Mouse (Mus musculus) hindbrain, embryonic 13.5 days (tissue): ENCODE data around the gene Mrps2. TPM values are rescaled to one million over a fixed set of nuclear protein-coding genes. Genes with fewer than 3 reads are reported as not detected.

Source experiments
- ATAC-seq: fragments of 200-750 bp; cut with Nextera tagmentation; 2 replicates; pipeline ENCODE4 v1.8.0; 2017; ENCODE audit warnings: moderate TSS enrichment; ENCODE audit not compliant: low FRiP score
- H3K27ac ChIP-seq: fragments of 300-500 bp; sonication (generic); 2 replicates; pipeline ENCODE4 v1.5.1; 2015; ENCODE audit warnings: inconsistent platforms, mild to moderate bottlenecking, moderate library complexity
- H3K27me3 ChIP-seq: fragments of 300-500 bp; sonication (generic); 2 replicates; pipeline ENCODE4 v1.6.1; 2015; ENCODE audit warnings: mild to moderate bottlenecking, inconsistent platforms
- H3K36me3 ChIP-seq: fragments of 300-500 bp; sonication (generic); 2 replicates; pipeline ENCODE4 v1.6.1; 2015; ENCODE audit warnings: mild to moderate bottlenecking, inconsistent platforms
- H3K4me1 ChIP-seq: fragments of 300-500 bp; sonication (generic); replicated peaks from 2 replicates; pipeline ENCODE4 v1.6.1; 2015; ENCODE audit warnings: inconsistent platforms
- H3K4me2 ChIP-seq: fragments of 300-500 bp; sonication (generic); 2 replicates; pipeline ENCODE4 v1.6.1; 2015; ENCODE audit warnings: inconsistent platforms, mild to moderate bottlenecking, moderate library complexity
- H3K4me3 ChIP-seq: fragments of 300-500 bp; sonication (generic); 2 replicates; pipeline ENCODE4 v1.5.1; 2015; ENCODE audit warnings: mild to moderate bottlenecking, inconsistent platforms
- H3K9ac ChIP-seq: fragments of 300-500 bp; sonication (generic); 2 replicates; pipeline ENCODE4 v1.6.1; 2015; ENCODE audit warnings: mild to moderate bottlenecking, inconsistent platforms
- H3K9me3 ChIP-seq: fragments of 300-500 bp; sonication (generic); 2 replicates; pipeline ENCODE4 v1.6.1; 2016; ENCODE audit warnings: inconsistent platforms
- WGBS: fragments of 180-500 bp; shearing (Covaris S2); methylation state at CpG from one replicate; pipeline ENCODE4 v1.1.7; 2015; 5-methylcytosine and 5-hydroxymethylcytosine counted together
- polyA plus RNA-seq: library from polyadenylated mRNA; unstranded; fragments of >200 nt; fragmentation: Nextera tagmentation; extraction: Ambion mirVana; gene quantifications from 2 replicates; pipeline ENCODE4 v1.2.1, GENCODE M21; 2015

Gene Mrps2
- polyA plus RNA-seq, result 51.9 and 52.6 TPM in 2 replicates

GRCm38 (mm10) chr2:28467860-28468485, at the start of gene Mrps2:
Mrps2 (plus strand) TSS chr2:28468066.
- ATAC-seq, result peak; percentile 86
- H3K36me3 ChIP-seq, result peaks cover 39% of the 10 kb centered on the region
- H3K9ac ChIP-seq, result peak within 1 kb of the TSS; percentile 96
- peak within 1 kb of the TSS; percentile 55; the same call in 1 of the 2 replicates for H3K27ac ChIP-seq
- H3K4me1 ChIP-seq, result peaks cover 23% of the 10 kb centered on the region
- H3K4me3 ChIP-seq, result peak within 1 kb of the TSS; percentile 97
- peak within 1 kb of the TSS; percentile 86 for H3K4me2 ChIP-seq
- peaks cover 13% of the 10 kb centered on the region; the same call in 1 of the 2 replicates for H3K27me3 ChIP-seq
- peaks cover 3% of the 10 kb centered on the region; the same call in 1 of the 2 replicates for H3K9me3 ChIP-seq
- under 1% methylated on average over 52 of the region's 52 CpGs for WGBS

DNA sequence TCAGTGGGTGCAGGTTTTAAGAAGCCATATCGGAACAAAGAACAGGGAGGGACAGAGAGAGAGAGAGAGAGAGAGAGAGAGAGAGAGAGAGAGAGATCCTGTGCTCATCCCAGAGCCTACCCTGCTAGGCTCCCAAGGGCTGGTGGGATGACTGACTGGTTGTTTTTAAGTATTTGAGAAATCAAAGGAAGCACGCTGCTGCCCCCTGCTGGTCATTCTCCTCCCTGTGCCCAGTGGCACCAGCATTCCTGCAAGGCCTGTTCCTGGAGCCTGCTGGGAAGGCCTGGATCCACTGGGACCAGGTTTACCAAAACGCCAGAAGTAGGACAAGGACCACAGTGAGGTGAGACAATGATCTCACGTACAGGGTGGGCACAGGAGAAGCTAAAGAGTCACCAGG, 48.0 kb upstream of the Mrps2 start:
- peaks cover 22% of the 10 kb centered on the region for H3K4me1 ChIP-seq
- H3K4me3 ChIP-seq, result no peak overlapping the region
- no peaks in the 10 kb centered on the region for H3K9me3 ChIP-seq
- H3K27me3 ChIP-seq, result peaks cover 13% of the 10 kb centered on the region; the same call in 1 of the 2 replicates
- H3K36me3 ChIP-seq, result no peaks in the 10 kb centered on the region
- H3K4me2 ChIP-seq, result no peak overlapping the region
- H3K9ac ChIP-seq, result no peak overlapping the region
- peak; percentile 27; the same call in 1 of the 2 replicates for ATAC-seq
- no peak overlapping the region for H3K27ac ChIP-seq
- 15% methylated on average over 4 of the region's 4 CpGs for WGBS

DNA sequence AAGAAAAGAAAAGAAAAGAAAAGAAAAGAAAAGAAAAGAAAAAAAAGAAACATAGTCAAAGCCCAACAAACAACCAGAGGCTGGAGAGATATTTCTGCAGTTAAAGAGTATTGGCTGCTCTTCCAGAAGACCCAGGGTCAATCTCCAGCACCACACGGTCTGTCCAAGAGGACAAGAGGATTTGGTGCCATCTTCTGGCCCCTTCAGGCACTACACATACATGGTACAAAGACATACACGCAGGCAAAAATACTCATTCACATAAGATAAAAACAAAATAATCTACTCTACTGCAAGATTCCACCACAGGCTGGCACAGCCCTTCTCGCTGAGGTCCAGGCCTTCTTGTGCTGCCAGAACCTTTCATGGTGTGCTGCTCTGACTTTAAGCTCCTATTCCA, 44.7 kb upstream of the Mrps2 start:
- no peaks in the 10 kb centered on the region for H3K36me3 ChIP-seq
- WGBS, result 27% methylated on average over 3 of the region's 3 CpGs
- H3K4me1 ChIP-seq, result peaks cover 18% of the 10 kb centered on the region
- H3K27me3 ChIP-seq, result peaks cover 7% of the 10 kb centered on the region; the same call in 1 of the 2 replicates
- H3K9ac ChIP-seq, result no peak overlapping the region
- H3K4me3 ChIP-seq, result no peak overlapping the region
- ATAC-seq, result no peak
- H3K9me3 ChIP-seq, result no peaks in the 10 kb centered on the region
- H3K4me2 ChIP-seq, result no peak overlapping the region
- H3K27ac ChIP-seq, result no peak overlapping the region

GRCm38 (mm10) chr2:28427226-28427625, 40.6 kb upstream of the Mrps2 start:
- Histone ChIP-seq H3K4me1 (peaks cover 16% of the 10 kb centered on the region), H3K36me3 (no peaks in the 10 kb centered on the region), H3K9ac (no peak overlapping the region), H3K27me3 (no peaks in the 10 kb centered on the region), H3K4me2 (no peak overlapping the region), H3K4me3 (no peak overlapping the region), H3K27ac (no peak overlapping the region), H3K9me3 (no peaks in the 10 kb centered on the region)
- ATAC-seq, result no peak
- WGBS, result 85% methylated on average over 6 of the region's 6 CpGs

DNA sequence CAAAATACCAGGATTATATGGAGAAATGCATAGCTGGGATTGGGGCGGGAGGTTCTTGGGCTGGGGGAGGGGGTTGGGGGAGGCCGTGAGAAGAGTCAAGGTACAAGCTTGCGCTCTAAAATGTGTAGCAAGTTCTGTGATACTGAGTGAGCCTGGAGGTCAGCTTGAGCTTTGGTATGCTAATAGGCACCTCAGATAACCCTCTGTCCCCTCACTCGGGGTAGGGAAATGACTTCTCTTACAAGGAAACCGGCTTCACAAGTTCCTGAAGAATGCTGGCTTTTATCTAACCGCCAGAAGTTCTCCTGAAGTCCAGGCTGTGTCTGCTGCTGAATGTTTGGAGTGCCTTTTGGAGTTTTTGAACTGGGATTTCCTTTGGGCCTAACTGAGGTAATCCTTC, 37.0 kb upstream of the Mrps2 start:
- no peak for ATAC-seq
- H3K27me3 ChIP-seq, result no peaks in the 10 kb centered on the region
- H3K27ac ChIP-seq, result no peak overlapping the region
- H3K4me3 ChIP-seq, result no peak overlapping the region
- no peaks in the 10 kb centered on the region for H3K36me3 ChIP-seq
- no peak overlapping the region for H3K4me2 ChIP-seq
- no peak overlapping the region for H3K9ac ChIP-seq
- H3K4me1 ChIP-seq, result peaks cover 9% of the 10 kb centered on the region
- no peaks in the 10 kb centered on the region for H3K9me3 ChIP-seq
- WGBS, result 69% methylated on average over 6 of the region's 6 CpGs

DNA sequence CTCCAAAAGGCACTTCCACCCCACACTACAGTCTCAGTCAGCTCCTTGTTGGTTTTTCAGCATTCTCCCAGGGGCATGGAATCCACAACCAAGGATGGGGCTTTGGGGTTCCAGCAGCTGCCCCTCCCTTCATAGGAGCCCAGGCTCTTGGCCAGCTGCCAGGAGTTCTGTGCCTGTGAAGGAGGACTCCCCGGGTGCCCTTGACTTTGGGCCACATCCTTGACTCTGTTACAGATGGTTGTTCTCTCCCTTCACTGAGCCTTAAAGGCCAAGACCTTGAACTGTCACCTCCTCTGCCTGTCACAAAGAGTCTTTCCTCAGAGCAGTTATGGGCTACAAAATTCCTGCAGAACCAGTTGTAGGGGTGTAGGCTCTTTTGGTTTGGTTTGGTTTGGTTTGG, 35.1 kb upstream of the Mrps2 start:
- Histone ChIP-seq H3K36me3 (no peaks in the 10 kb centered on the region), H3K4me3 (no peak overlapping the region), H3K27ac (no peak overlapping the region), H3K9ac (no peak overlapping the region), H3K4me2 (no peak overlapping the region), H3K27me3 (no peaks in the 10 kb centered on the region), H3K9me3 (no peaks in the 10 kb centered on the region), H3K4me1 (0 out of 2 replicates have a peak, but pooled peaks cover 2% of the 10 kb centered on the region)
- ATAC-seq, result no peak
- WGBS, result 29% methylated on average over 1 of the region's 1 CpGs

- WGBS, result no CpG with 5 or more reads among the region's 2 CpGs
- no peaks in the 10 kb centered on the region for H3K9me3 ChIP-seq
- 0 out of 2 replicates have a peak, but pooled peaks cover 2% of the 10 kb centered on the region for H3K4me1 ChIP-seq
- no peak overlapping the region for H3K4me3 ChIP-seq
- no peak for ATAC-seq
- no peak overlapping the region for H3K9ac ChIP-seq
- H3K4me2 ChIP-seq, result no peak overlapping the region
- no peaks in the 10 kb centered on the region for H3K36me3 ChIP-seq
- no peaks in the 10 kb centered on the region for H3K27me3 ChIP-seq
- no peak overlapping the region for H3K27ac ChIP-seq
Observed at GRCm38 (mm10) chr2:28433512-28433911, 34.4 kb upstream of the Mrps2 start.

GRCm38 (mm10) chr2:28435401-28435800, 32.5 kb upstream of the Mrps2 start:
- Histone ChIP-seq H3K9me3 (no peaks in the 10 kb centered on the region), H3K4me1 (0 out of 2 replicates have a peak, but pooled peaks cover 2% of the 10 kb centered on the region), H3K36me3 (no peaks in the 10 kb centered on the region), H3K27me3 (no peaks in the 10 kb centered on the region), H3K9ac (no peak overlapping the region), H3K27ac (no peak overlapping the region), H3K4me2 (no peak overlapping the region), H3K4me3 (no peak overlapping the region)
- ATAC-seq, result no peak
- WGBS, result 92% methylated on average over 11 of the region's 11 CpGs

- 78% methylated on average over 6 of the region's 6 CpGs for WGBS
- Histone ChIP-seq H3K4me1 (peaks cover 3% of the 10 kb centered on the region), H3K9me3 (no peaks in the 10 kb centered on the region), H3K36me3 (no peaks in the 10 kb centered on the region), H3K27me3 (no peaks in the 10 kb centered on the region), H3K9ac (no peak overlapping the region), H3K4me2 (no peak overlapping the region), H3K27ac (no peak overlapping the region), H3K4me3 (no peak overlapping the region)
- ATAC-seq, result no peak
Observed at GRCm38 (mm10) chr2:28440842-28441241, 27.0 kb upstream of the Mrps2 start.

- Histone ChIP-seq H3K4me2 (no peak overlapping the region), H3K4me1 (peaks cover 21% of the 10 kb centered on the region), H3K27ac (no peak overlapping the region), H3K36me3 (peaks cover 8% of the 10 kb centered on the region), H3K27me3 (no peaks in the 10 kb centered on the region), H3K4me3 (no peak overlapping the region), H3K9ac (no peak overlapping the region), H3K9me3 (no peaks in the 10 kb centered on the region)
- ATAC-seq, result no peak
- WGBS, result 81% methylated on average over 4 of the region's 4 CpGs
Observed at GRCm38 (mm10) chr2:28445082-28445481, 22.8 kb upstream of the Mrps2 start.

- Histone ChIP-seq H3K4me1 (peaks cover 21% of the 10 kb centered on the region), H3K36me3 (peaks cover 18% of the 10 kb centered on the region), H3K9me3 (no peaks in the 10 kb centered on the region), H3K9ac (peak overlapping the region; percentile 91), H3K27me3 (no peaks in the 10 kb centered on the region), H3K4me2 (peak overlapping the region; percentile 86), H3K27ac (peak overlapping the region; percentile 89), H3K4me3 (peak overlapping the region; percentile 77)
- WGBS, result 3% methylated on average over 5 of the region's 5 CpGs
- ATAC-seq, result 0 out of 2 replicates have a peak, but pooled peaks have one; percentile 14
Observed at GRCm38 (mm10) chr2:28446181-28446514, 21.7 kb upstream of the Mrps2 start.

DNA sequence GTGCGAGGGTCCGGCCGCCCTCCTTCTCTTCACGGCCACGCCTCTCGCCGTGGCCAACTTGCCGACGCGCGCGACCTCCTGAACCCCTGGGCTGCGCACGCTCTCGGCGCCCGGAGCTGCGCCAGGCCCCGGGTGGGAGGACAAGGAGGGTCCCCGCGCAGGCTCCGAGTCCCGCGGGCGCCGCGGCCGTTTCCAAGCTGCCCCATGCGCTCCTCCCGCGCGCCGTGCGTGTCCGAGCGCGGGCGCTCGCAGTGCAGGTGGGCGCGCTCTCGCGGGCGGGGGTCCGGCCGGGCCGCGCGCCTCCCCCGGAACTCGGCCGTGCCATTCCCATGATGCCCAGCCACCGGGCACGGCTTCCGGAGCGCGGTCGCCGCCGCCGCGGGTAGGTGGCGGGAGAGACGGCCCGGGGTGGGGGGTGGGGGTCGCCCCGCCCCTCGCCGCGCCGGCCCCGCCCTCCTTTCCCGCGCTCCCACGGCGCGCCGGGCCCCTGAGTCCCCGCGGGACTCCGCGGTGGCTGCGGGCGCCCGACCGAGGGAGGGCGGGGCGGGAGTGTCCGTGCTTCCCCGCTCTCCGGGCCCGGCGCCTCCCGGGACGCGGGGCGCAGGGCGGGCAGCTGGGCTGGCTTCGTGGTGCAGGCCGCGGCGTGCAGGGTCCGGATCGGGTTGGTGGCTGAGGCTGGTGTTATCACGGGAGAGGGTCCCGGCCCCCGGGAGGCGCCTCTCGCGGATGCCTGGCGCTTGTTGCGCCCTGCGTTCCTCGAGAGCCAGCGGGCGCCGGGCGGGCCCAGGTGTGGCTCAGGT, 21.2 kb upstream of the Mrps2 start, which contains the start of gene Ppp1r26:
Ppp1r26 (plus strand) TSS at position 286 of the 800 bp plus-strand sequence.
- Histone ChIP-seq H3K4me3 (peak within 1 kb of the TSS; percentile 77), H3K27me3 (no peaks in the 10 kb centered on the region), H3K9ac (peak within 1 kb of the TSS; percentile 91), H3K4me1 (peaks cover 21% of the 10 kb centered on the region), H3K4me2 (peak within 1 kb of the TSS; percentile 86), H3K36me3 (peaks cover 24% of the 10 kb centered on the region), H3K27ac (peak within 1 kb of the TSS; percentile 89), H3K9me3 (no peaks in the 10 kb centered on the region)
- peak; percentile 74 for ATAC-seq
- under 1% methylated on average over 91 of the region's 118 CpGs for WGBS
